Mouse (Mus musculus) lung, postnatal 10 days (tissue): ENCODE measurements around the gene Fth1.

Experiments used
- DNase-seq: peaks from one replicate; pipeline ENCODE4 v3.0.0; 2021

Fth1 gene

DNA sequence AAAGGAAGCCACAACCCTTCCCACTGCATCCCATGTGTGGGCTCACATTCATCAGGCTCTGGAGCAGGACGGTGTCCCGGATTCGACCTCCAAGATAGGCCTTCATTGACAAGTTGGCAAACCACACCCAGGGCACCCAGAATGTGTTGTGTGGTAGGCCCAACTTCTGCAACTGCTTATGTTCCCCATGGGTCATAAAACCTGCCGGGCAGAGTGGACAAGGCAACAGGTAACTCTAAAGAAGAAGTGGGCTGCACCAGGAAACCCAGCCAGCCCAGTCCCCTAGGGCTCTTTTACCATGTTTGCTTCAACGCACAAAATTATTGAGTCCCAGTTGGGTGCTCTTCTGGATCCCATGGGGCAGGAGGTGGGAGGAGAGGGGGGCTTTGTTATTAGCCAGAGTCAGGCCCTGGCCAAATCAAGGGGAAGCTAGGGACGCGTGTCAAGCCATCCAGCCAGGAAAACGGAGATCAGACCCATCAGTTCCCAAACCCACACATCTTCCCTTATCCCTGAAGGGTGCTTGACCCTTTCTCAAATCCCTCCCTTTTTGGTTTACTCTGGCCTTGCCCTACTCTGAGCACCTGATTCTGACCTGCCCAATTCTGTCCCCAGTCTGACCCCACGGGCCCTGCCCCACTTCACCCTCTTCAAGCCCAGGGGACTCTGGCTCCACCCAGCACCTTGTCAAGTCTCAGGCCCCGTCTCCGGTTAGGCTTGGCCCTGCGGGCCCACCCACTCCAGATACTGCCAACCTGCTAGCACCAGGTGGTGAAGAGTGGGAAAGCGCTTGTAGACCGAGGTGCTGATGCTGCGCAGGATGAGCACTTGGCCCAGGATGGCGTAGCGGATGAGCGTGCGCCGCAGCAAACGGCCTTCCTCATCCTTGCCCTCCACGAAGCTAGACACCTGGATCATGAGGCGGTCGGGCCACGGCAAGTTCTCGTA lies 11.9 kb downstream of the Fth1 start:
- DNase-seq, result peak; percentile 37

DNA sequence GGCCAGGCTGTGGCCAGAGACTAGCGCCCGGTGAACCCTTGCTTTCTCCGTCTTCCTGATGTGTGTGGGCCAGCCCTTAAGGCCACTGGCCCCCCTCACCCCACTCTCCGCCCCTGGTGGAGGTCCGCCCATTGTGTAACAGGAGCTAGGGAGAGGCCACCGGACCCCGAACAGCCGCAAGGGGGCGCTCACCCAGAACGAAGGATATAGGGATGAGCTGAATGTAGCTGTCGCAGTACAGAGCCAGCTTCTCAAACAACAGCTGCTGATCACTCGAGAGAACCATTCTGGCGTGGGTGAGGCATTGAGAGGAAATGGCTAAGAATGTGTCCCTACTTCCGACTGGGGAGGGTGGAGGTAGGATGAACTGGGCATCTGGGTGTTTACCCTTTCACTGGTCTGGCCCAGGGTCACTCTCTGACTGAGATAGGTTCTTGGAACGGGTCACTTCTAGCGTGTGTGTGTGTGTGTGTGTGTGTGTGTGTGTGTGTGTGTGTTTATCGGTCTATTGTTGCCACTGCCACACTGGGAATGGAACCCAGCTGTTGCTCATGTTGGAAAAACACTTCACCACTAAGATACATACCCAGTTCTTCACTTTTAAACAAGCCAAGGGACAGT lies 12.7 kb downstream of the Fth1 start:
- peak; percentile 97 for DNase-seq

DNA sequence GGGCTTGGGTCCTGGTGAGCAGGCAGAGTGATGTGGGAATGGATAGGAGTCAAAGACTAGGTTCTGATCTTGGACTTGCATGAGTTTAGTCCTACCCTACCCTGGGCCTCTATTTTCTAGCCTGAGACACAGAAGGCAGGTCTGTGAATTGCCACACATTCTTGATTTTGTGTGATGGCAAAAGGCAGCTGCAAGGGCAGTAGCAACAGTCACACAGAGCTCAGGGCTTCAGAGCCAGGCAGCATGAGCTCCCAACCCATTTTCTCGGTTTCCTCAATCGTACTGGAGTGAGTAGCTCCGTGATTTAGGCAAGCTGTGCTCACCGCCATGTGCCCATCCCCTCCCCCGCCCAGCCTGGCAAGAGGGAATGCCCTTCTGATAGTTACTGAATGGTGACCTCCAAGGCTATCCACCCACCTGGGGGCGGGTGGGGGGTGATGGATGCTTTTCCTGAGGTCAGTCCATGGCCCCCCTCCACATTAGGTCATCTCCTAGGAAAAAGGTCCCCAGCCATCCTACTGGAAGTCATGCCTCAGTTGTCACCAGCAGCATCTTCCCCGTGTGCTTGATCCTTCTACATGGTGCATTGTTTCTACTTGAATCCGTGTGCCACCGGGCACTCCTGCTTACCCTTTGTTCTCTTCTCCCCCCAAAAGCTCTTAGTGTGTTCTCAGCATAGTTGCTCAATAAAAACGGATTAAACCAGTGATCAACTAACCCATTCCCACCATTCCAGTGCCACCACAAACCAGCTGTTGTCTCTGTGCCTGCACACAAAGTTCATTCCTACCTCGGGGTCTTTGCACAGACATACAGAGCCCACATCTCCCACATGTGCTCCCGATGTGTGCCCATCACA lies 17.0 kb downstream of the Fth1 start:
- DNase-seq, result no peak

DNA sequence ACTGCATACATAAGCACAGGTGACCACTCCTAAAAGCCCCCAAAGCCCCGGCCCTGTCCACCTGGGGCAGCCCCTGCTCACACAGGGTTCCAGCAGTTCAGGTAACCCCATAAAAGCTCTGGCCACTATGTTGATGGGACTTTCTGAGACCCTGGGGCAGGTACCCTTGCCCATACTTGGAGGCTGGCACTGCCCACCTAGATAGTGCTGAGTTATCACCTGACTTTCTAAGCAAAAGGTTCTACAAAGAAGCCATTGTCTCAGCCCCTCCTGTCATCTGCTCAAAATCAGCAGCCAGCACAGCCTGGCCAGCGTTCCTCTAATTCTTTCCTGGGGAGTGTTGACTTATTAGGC lies 17.6 kb downstream of the Fth1 start:
- no peak for DNase-seq

GRCm38 (mm10) chr19:9998736-9999486 lies 18.5 kb downstream of the Fth1 start:
- no peak for DNase-seq

GRCm38 (mm10) chr19:10000330-10000729 lies 19.9 kb downstream of the Fth1 start:
- peak; percentile 65 for DNase-seq

DNA sequence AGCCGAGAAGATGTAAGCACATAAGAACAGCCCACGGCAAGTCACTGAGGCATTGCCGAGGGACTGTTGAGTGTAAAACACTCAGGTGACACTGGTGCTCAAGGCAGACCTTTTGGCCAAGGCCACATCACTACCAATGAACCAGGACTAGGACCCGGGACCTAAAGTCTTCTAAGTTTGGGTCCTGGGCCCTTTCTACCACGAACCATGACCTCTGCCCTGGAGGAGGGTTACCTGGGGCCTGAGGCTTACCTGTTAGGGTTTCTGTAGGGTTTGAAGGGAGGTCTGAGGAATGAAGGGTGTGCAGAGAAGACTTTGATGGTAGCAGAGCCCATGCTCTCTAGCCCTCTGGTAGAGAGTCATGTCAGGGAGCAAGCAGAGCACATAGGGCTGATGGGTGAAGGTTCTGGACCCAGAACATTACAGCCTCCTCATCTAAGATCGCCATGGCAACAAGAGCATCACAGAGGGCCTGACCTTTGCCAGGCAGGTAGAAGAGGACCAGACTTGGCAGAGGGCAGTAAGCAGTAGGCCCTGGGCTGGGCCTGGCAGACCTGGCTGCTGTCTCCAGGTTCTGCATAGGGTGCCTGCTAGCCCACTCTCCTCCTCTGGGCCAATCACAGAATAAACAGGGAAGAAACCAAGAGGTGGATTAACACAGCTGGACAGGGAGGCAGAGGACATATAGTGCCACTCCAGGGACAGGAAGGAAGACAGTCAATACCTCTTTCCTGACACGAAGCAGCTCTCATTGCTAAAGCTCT lies 21.0 kb downstream of the Fth1 start, which contains the start of the genes Best1 and Rab3il1:
Gene Best1, minus strand, starts transcription at position 428 of the 764 bp plus-strand sequence.
Gene Rab3il1, plus strand, starts transcription at position 464 of the 764 bp plus-strand sequence.
- DNase-seq, result no peak

DNA sequence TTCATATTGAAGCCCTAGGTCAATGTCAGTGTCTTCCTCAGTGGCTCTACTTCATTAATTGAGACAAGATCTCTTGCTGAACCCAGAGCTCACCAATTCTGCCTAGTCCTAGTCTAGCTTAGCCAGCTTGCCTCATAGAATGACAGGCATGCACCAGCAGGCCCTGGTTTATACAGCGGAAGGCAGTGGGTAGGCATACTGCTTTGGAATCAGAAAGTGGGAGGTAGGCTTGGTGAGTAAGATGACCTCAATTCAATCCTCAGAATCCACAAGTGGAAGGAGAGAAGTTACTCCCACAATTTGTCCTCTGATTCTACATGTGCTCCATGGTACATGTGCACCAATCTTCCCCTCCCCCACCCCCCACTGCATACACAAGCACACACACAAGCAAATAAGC lies 23.3 kb downstream of the Fth1 start:
- DNase-seq, result no peak

DNA sequence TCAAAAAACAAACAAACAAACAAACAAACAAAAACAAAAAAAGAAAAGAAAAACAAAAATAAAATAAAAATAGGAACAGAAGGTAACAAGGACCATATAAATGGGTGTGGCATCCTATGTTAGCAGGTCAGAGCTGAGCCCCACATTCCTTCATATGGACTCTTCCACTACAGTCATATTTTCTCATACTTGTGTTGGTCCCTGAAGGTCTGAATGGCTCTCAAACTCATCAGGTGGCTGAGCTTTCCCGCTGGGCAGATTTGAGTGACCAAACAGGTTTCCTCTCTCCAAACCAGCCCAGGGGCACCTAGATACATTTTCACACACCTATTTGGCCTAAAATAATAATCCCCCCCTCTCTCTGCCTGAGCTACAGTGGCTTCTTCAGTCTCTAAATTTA lies 31.0 kb downstream of the Fth1 start:
- no peak for DNase-seq

DNA sequence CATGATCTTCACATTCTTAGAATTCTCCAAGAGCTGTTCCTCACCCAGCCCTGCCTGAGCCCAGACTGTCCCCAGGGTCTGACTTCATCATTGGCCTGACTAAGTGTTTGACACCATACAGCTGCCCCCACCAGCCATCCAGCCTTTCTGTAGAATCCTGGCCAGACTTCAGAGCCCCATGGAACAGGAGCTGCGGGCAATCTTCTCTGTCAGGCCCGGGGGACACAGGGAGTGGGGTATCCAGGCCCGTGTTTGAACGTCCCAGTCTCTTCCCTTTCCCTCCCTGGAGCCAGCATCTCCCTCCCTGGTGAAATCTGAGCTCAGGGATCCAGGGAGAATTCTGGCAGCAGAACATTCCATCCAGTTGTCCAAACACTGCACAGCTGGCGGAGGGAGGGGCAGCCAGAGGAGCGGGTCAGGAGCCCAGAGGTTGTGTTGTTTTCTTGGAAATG lies 32.5 kb downstream of the Fth1 start:
- DNase-seq, result peak; percentile 83

DNA sequence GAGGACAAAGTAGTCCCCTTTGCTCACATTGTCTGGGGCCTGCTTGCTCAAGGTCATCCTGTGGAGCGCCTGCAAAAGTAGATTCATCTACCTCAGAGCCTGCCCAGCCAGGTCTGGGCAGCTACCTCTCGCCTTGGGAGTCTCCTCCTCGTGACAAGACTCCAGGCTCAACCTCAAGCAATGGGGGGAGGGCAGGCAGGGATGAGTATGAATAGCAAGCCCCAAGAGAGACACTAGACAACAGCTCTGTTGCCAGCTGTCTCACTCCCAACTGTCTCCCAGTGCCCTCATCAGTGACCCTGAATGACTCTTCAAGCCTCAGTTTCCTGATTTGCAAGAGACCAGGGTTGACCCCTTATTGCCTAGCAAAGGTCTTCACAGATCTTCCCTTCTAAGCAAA lies 33.0 kb downstream of the Fth1 start:
- DNase-seq, result no peak

- DNase-seq, result no peak
Observed at GRCm38 (mm10) chr19:10013913-10014312, 33.5 kb downstream of the Fth1 start.

DNA sequence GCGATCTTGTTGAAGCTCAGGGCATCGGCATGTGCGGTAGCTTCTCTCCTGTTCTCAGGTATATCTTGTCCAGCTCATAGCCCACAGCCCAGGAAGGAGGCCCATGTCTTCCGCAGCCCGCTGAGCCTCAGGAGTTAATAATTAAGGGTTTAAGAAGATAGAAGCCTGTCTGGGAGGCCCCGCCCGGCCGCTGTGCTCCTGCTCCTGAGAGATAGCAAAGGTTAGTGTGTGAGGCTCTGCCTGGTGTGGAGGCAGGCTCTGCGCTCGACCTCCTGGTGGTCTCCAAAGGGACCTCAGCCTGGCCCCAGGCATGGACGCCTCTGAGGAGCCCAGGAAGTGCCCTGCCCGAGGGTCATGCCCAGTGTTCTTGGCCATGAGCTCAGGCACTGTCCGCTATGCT lies 34.4 kb downstream of the Fth1 start:
- no peak for DNase-seq

DNA sequence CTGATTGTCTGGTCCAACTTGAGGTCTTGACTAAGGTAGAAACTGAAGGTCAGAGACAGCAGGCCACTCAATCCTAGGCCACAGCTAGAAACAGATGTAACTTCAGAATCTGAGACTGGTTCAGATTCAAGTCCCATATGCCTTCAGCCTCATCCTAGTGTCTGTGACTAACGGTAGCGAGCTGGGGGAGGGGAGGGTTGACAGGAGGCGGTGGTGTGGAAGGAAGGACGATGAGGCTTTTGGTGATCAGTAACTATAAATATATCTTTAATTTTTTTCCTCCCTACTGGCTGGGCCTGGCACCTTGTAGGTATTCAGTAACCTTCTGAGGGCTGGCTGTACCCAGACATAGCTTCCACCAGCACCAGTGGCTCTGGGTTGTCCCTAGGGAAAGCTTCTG lies 35.0 kb downstream of the Fth1 start:
- no peak for DNase-seq

DNA sequence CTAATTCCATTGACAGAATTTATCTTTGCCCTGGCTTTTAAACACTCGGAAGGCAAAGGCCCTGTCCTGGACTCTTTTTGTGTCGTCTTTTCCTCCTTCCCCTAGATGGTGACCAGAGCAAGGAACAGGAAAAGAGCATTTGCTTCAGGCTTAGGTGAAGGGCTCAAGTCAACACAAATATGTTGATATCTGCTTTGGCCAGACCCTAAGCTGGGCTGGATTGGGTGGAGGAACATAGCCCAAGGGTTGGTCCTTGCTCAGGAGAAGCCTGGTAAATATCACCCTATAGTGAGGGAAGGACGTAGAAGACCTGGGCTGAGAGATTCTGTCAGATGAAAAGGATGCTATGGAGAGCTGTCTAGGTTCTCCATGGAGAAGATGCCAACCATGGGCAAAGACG lies 35.8 kb downstream of the Fth1 start:
- DNase-seq, result no peak

GRCm38 (mm10) chr19:10017637-10018526 lies 37.5 kb downstream of the Fth1 start:
- DNase-seq, result peak; percentile 96

- DNase-seq, result no peak
Observed at GRCm38 (mm10) chr19:10018527-10018818, 38.1 kb downstream of the Fth1 start.

DNA sequence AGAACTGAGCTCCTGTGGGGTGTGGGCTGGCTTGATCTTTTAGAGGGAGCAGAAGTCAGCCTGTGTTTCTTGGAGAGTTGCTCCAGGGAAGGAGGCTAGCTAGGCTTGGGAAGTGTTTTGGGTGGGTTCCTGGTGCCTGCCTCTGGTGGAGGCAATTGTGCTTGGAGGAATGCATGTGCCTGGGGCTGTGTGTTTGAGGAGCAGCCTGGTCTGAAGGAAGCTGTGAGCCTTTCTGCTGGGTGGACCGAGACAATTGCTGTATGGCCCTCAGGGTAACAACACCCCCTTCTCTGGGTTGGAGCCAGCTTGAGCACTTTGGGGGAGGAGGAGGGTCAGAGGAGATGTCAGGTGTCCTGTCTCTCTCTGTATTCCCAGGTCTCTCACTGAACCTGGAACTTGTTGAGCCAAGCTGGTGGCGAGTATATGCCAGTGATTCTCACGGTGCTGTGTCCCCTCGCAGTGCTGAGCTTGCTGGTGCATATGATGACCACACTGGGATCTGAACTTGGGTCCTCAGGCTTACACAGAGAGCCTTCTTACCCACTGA lies 38.9 kb downstream of the Fth1 start:
- no peak for DNase-seq

DNA sequence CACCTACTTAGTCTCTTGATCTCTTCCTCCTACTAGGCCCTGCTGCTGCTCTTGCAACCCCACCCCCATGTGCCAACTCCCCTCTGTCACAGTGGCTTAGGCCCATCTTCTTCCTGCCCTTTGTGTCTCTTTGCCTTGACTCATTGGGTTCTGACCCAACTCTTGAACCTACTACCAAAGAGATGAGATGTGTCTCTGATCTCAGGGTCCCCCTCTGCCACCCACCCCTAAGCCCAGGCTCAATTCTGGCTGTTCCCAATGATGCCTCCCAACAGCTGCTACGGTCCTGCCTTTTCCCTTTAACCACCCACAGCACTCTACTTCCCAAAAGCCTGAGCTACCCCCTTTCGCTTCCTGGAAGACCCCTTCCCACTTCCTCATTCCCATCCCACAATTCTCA lies 41.6 kb downstream of the Fth1 start:
- DNase-seq, result no peak
